Mouse (Mus musculus): ENCODE data around the gene Olfr502. TPM values are rescaled to one million over a fixed set of nuclear protein-coding genes. Genes with fewer than 3 reads are reported as not detected.
"Not testable (repeated sequence)": the region's sequence is repeated elsewhere in the genome, so short reads cannot be mapped to it uniquely, and the experiment has no call there.

Gene Olfr502
- polyA plus RNA-seq (2014; fragmentation: Nextera tagmentation; extraction: Ambion mirVana): not detected in 2 replicates

DNA sequence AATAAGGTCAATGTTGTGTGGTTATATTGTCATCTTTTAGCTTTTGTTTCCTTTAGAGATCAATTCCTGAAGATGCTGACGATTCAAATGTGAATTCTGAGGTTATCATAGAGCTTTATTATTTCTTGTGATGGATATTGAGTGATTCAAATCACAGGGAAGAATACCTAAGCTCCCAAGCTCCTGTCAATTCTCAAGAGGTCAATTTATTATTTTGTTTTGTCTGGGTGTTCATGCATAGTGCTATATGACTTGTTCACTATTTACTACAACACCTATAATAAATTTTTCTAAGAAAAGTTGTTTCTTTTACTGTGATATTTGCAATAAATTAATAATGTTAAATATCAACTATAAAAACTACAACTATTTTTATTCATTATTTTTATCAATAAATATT lies at the start of gene Olfr502:
TSS of gene Olfr502 (minus strand) at position 101 of the 400 bp plus-strand sequence.
- Histone ChIP-seq H3K4me2 (ENCODE audit: low read depth, severe bottlenecking) (no peak within 1 kb of the TSS), H3K4me3 (ENCODE audit: low read depth, low read length) (no peak within 1 kb of the TSS), H3K4me1 (ENCODE audit: control insufficient read depth, insufficient read depth, low read length) (no peaks in the 10 kb centered on the region), H3K36me3 (ENCODE audit: control insufficient read depth, insufficient read depth, low read length) (no peaks in the 10 kb centered on the region), H3K9ac (ENCODE audit: low read length) (no peak within 1 kb of the TSS), H3K27ac (replicated peaks; ENCODE audit: low read depth, low read length) (no peak within 1 kb of the TSS), H3K27me3 (ENCODE audit: control insufficient read depth, insufficient read depth, low read length) (no peaks in the 10 kb centered on the region), H3K9me3 (ENCODE audit: control insufficient read depth, low read length) (no peaks in the 10 kb centered on the region)
- DNase-seq (ENCODE audit: low spot score) (no peak), ATAC-seq (ENCODE audit: insufficient number of reproducible peaks, low FRiP score, low TSS enrichment, low read depth) (no peak)
- WGBS: 84% methylated on average over 1 of the region's 1 CpGs

DNA sequence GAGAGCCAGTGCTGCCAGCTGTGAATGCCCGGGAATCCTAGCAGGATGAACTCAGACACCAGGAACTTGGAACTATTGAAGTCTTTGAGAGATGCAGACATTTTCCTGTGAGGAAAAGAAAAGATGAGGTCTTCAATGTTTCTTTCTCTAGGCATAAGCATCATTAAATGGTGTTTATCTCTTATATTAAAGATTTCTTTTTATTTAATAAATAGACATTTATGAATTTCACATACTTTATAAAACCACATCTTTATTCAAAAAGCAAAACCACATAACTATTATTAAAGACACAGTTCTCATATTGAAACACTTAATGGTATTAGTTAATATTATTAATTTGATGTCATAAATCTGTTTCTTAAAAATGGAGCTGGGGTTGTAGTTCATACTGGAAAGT lies 40.8 kb upstream of the Olfr502 start, which contains the start of gene Olfr504:
TSS of gene Olfr504 (minus strand) at position 101 of the 400 bp plus-strand sequence.
- no peak within 1 kb of the TSS for H3K4me2 ChIP-seq (ENCODE audit: low read depth, severe bottlenecking)
- ATAC-seq (ENCODE audit: insufficient number of reproducible peaks, low FRiP score, low TSS enrichment, low read depth) (no peak), DNase-seq (ENCODE audit: low spot score) (no peak)
- H3K4me1 ChIP-seq (ENCODE audit: control insufficient read depth, insufficient read depth, low read length): no peaks in the 10 kb centered on the region
- H3K9ac ChIP-seq (ENCODE audit: low read length): no peak within 1 kb of the TSS
- no peaks in the 10 kb centered on the region for H3K36me3 ChIP-seq (ENCODE audit: control insufficient read depth, insufficient read depth, low read length)
- no peak within 1 kb of the TSS for H3K4me3 ChIP-seq (ENCODE audit: low read depth, low read length)
- H3K9me3 ChIP-seq (ENCODE audit: control insufficient read depth, low read length): no peaks in the 10 kb centered on the region
- H3K27me3 ChIP-seq (ENCODE audit: control insufficient read depth, insufficient read depth, low read length): no peaks in the 10 kb centered on the region
- H3K27ac ChIP-seq (replicated peaks; ENCODE audit: low read depth, low read length): no peak within 1 kb of the TSS
- 89% methylated on average over 1 of the region's 1 CpGs for WGBS

DNA sequence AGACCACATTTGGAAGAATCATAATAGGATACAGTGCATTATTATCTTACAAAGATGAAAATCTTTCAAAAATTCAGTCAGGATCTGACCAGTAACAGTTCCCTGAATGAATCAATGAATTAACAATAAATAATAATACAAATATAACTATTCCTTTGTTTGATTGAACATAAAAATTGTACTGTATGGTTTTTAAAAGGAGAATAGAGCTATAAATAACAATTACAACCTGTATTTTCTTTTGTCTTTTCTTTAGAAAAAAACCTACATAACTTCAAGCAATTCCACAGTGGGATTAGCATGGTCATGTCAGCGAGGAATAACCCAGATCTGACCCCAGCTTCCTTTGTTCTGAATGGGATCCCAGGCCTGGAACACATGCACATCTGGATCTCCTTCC lies 19.4 kb upstream of the Olfr502 start, which contains the start of gene Olfr503:
TSS of gene Olfr503 (plus strand) at position 301 of the 400 bp plus-strand sequence.
- not testable (repeated sequence) for H3K36me3 ChIP-seq (ENCODE audit: control insufficient read depth, insufficient read depth, low read length); ATAC-seq (ENCODE audit: insufficient number of reproducible peaks, low FRiP score, low TSS enrichment, low read depth); H3K4me3 ChIP-seq (ENCODE audit: low read depth, low read length); H3K27ac ChIP-seq (replicated peaks; ENCODE audit: low read depth, low read length); DNase-seq (ENCODE audit: low spot score); H3K27me3 ChIP-seq (ENCODE audit: control insufficient read depth, insufficient read depth, low read length); H3K9me3 ChIP-seq (ENCODE audit: control insufficient read depth, low read length); H3K9ac ChIP-seq (ENCODE audit: low read length); H3K4me1 ChIP-seq (ENCODE audit: control insufficient read depth, insufficient read depth, low read length); H3K4me2 ChIP-seq (ENCODE audit: low read depth, severe bottlenecking)
- WGBS: 58% methylated on average over 1 of the region's 1 CpGs

DNA sequence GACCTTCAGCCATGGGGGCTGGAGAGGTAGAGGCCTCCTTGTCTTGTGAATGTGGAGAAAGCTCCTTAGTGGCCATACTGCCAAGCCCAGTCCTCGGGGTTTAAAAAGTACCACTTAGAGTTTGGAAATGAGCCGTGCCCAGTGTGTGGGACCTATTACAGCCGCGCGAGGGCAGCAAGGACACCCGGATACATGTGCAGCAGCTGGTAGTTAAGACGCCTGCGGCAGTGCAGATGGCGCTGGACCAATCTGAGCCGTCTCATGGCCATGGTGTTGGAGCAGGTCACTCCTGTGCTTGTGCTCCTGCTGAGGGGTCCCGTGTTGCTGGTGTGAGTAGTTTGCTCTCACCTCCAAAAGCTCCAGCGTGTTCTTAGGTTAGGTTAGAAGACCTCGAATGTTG lies 17.6 kb upstream of the Olfr502 start:
- H3K27me3 ChIP-seq (ENCODE audit: control insufficient read depth, insufficient read depth, low read length): no peaks in the 10 kb centered on the region
- no peak overlapping the region for H3K4me2 ChIP-seq (ENCODE audit: low read depth, severe bottlenecking)
- H3K9ac ChIP-seq (ENCODE audit: low read length): no peak overlapping the region
- H3K9me3 ChIP-seq (ENCODE audit: control insufficient read depth, low read length): no peaks in the 10 kb centered on the region
- DNase-seq (ENCODE audit: low spot score) (no peak), ATAC-seq (ENCODE audit: insufficient number of reproducible peaks, low FRiP score, low TSS enrichment, low read depth) (no peak)
- no peaks in the 10 kb centered on the region for H3K36me3 ChIP-seq (ENCODE audit: control insufficient read depth, insufficient read depth, low read length)
- H3K4me3 ChIP-seq (ENCODE audit: low read depth, low read length): no peak overlapping the region
- H3K4me1 ChIP-seq (ENCODE audit: control insufficient read depth, insufficient read depth, low read length): no peaks in the 10 kb centered on the region
- 89% methylated on average over 13 of the region's 13 CpGs for WGBS
- H3K27ac ChIP-seq (replicated peaks; ENCODE audit: low read depth, low read length): no peak overlapping the region

Other genes with a start within 250 kb of the Olfr502 start
- gene Olfr490, start 236.1 kb downstream of the Olfr502 start, polyA plus RNA-seq (2014; fragmentation: Nextera tagmentation; extraction: Ambion mirVana): not detected in 2 replicates
- not detected in 2 replicates for gene Olfr491, start 211.6 kb downstream of the Olfr502 start, polyA plus RNA-seq (2014; fragmentation: Nextera tagmentation; extraction: Ambion mirVana)
- gene Olfr492, start 201.4 kb downstream of the Olfr502 start, polyA plus RNA-seq (2014; fragmentation: Nextera tagmentation; extraction: Ambion mirVana): not detected in 2 replicates
- gene Olfr493, start 178.1 kb downstream of the Olfr502 start, polyA plus RNA-seq (2014; fragmentation: Nextera tagmentation; extraction: Ambion mirVana): not detected in 2 replicates
- gene Olfr494, start 159.7 kb downstream of the Olfr502 start, polyA plus RNA-seq (2014; fragmentation: Nextera tagmentation; extraction: Ambion mirVana): not detected in 2 replicates
- not detected in 2 replicates for gene Olfr495, start 131.9 kb downstream of the Olfr502 start, polyA plus RNA-seq (2014; fragmentation: Nextera tagmentation; extraction: Ambion mirVana)
- not detected in 2 replicates for gene Olfr497, start 104.6 kb downstream of the Olfr502 start, polyA plus RNA-seq (2014; fragmentation: Nextera tagmentation; extraction: Ambion mirVana)
- not detected in 2 replicates for gene Olfr498, start 59.7 kb downstream of the Olfr502 start, polyA plus RNA-seq (2014; fragmentation: Nextera tagmentation; extraction: Ambion mirVana)
- not detected in 2 replicates for gene Olfr503, start 19.5 kb upstream of the Olfr502 start, polyA plus RNA-seq (2014; fragmentation: Nextera tagmentation; extraction: Ambion mirVana)
- not detected in 2 replicates for gene Olfr504, start 40.7 kb upstream of the Olfr502 start, polyA plus RNA-seq (2014; fragmentation: Nextera tagmentation; extraction: Ambion mirVana)
- gene Olfr506, start 85.7 kb upstream of the Olfr502 start, polyA plus RNA-seq (2014; fragmentation: Nextera tagmentation; extraction: Ambion mirVana): not detected in 2 replicates
- not detected in 2 replicates for gene Olfr507, start 96.7 kb upstream of the Olfr502 start, polyA plus RNA-seq (2014; fragmentation: Nextera tagmentation; extraction: Ambion mirVana)
- not detected in 2 replicates for gene Olfr508, start 104.9 kb upstream of the Olfr502 start, polyA plus RNA-seq (2014; fragmentation: Nextera tagmentation; extraction: Ambion mirVana)
- gene Olfr509, start 126.8 kb upstream of the Olfr502 start, polyA plus RNA-seq (2014; fragmentation: Nextera tagmentation; extraction: Ambion mirVana): not detected in 2 replicates
- gene Olfr510, start 141.4 kb upstream of the Olfr502 start, polyA plus RNA-seq (2014; fragmentation: Nextera tagmentation; extraction: Ambion mirVana): not detected in 2 replicates
- gene Olfr512, start 188.3 kb upstream of the Olfr502 start, polyA plus RNA-seq (2014; fragmentation: Nextera tagmentation; extraction: Ambion mirVana): not detected in 2 replicates
- not detected in 2 replicates for gene Olfr513, start 225.9 kb upstream of the Olfr502 start, polyA plus RNA-seq (2014; fragmentation: Nextera tagmentation; extraction: Ambion mirVana)

Measured in limb, embryonic 11.5 days (tissue).